Comparison of ENCODE assay signal across 8 mouse cellular contexts in the genomic region with DNA sequence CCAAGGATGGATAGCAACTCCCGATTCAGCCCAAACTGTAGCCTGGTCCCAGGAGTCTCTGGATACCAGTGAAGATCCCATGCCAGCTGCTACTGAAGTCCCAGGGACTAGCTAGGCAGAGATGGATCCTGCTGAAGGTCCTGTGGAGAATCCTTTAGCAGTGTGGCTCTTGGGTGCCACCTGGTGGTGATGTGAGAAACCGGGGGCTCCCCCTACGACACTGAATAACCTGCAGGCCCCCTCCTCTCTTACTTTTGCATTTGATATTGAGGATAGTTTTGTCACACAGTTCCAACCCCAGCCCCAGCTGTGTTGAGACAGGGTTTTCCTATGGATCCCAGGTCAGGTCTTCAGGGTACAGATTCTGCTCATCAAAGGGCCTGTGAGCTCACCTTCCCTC. TPM values are rescaled to one million over a fixed set of nuclear protein-coding genes. Genes with fewer than 3 reads are reported as not detected.
DNase-seq lines count a peak whose midpoint lies in the region; ATAC-seq and TF ChIP-seq lines count a peak whose summit lies in the region.

No protein-coding gene starts in this region.

- no peak for TF ChIP-seq EP300 in liver, postnatal 0 days (IDR thresholded peaks at IDR 0.05; ENCODE audit: low read depth)

- no peak overlapping the region for H3K4me3 ChIP-seq in embryonic facial prominence, embryonic 10.5 days
- H3K4me3 ChIP-seq in heart, embryonic 11.5 days (ENCODE audit: low read depth, low read length): no peak overlapping the region
- no peak overlapping the region for H3K4me3 ChIP-seq in kidney, postnatal 0 days (replicated peaks; ENCODE audit: low read depth, low read length)
- H3K4me3 ChIP-seq in liver, postnatal 0 days (ENCODE audit: low read depth, low read length): no peak overlapping the region
- no peak overlapping the region for H3K4me3 ChIP-seq in neural tube, embryonic 14.5 days (ENCODE audit: low read depth, low read length)

- no peak overlapping the region for H3K4me2 ChIP-seq in heart, embryonic 11.5 days
- H3K4me2 ChIP-seq in kidney, postnatal 0 days (ENCODE audit: low read length): no peak overlapping the region
- H3K4me2 ChIP-seq in liver, postnatal 0 days (ENCODE audit: low read depth, low read length): no peak overlapping the region
- no peak overlapping the region for H3K4me2 ChIP-seq in neural tube, embryonic 14.5 days (ENCODE audit: low read depth, low read length)

- ATAC-seq in heart, embryonic 11.5 days (replicated peaks; ENCODE audit: insufficient number of reproducible peaks, low FRiP score, low TSS enrichment): peak; percentile 22; the same call in 1 of the 2 replicates
- ATAC-seq in kidney, postnatal 0 days (replicated peaks; ENCODE audit: low FRiP score, low read depth): peak; percentile 27; the same call in 1 of the 2 replicates
- no peak for ATAC-seq in liver, postnatal 0 days
- peak; percentile 66 for ATAC-seq in neural tube, embryonic 14.5 days (ENCODE audit: low read depth)

- H3K9me3 ChIP-seq in embryonic facial prominence, embryonic 10.5 days: no peaks in the 10 kb centered on the region
- no peaks in the 10 kb centered on the region for H3K9me3 ChIP-seq in heart, embryonic 11.5 days (replicated peaks; ENCODE audit: control insufficient read depth, low read length)
- H3K9me3 ChIP-seq in kidney, postnatal 0 days (replicated peaks; ENCODE audit: low read length): no peaks in the 10 kb centered on the region
- H3K9me3 ChIP-seq in liver, postnatal 0 days (ENCODE audit: low read length): no peaks in the 10 kb centered on the region
- H3K9me3 ChIP-seq in neural tube, embryonic 14.5 days (ENCODE audit: control insufficient read depth, low read length): no peaks in the 10 kb centered on the region

- H3K27ac ChIP-seq in embryonic facial prominence, embryonic 10.5 days (replicated peaks): no peak overlapping the region
- no peak overlapping the region for H3K27ac ChIP-seq in heart, embryonic 11.5 days (ENCODE audit: low read depth, low read length)
- H3K27ac ChIP-seq in kidney, postnatal 0 days: no peak overlapping the region
- no peak overlapping the region for H3K27ac ChIP-seq in liver, postnatal 0 days (ENCODE audit: low read depth)
- H3K27ac ChIP-seq in neural tube, embryonic 14.5 days (ENCODE audit: low read depth, low read length): no peak overlapping the region

- WGBS in embryonic facial prominence, embryonic 10.5 days: 25% methylated on average over 3 of the region's 3 CpGs
- 19% methylated on average over 3 of the region's 3 CpGs for WGBS in heart, embryonic 11.5 days (ENCODE audit: insufficient replicate concordance)
- 27% methylated on average over 3 of the region's 3 CpGs for WGBS in kidney, postnatal 0 days
- 12% methylated on average over 3 of the region's 3 CpGs for WGBS in liver, postnatal 0 days (ENCODE audit: insufficient replicate concordance)
- 19% methylated on average over 3 of the region's 3 CpGs for WGBS in neural tube, embryonic 14.5 days

- H3K27me3 ChIP-seq in embryonic facial prominence, embryonic 10.5 days (replicated peaks; ENCODE audit: low read depth, poor library complexity, severe bottlenecking): no peaks in the 10 kb centered on the region
- H3K27me3 ChIP-seq in heart, embryonic 11.5 days (ENCODE audit: control insufficient read depth, insufficient read depth, low read length): no peaks in the 10 kb centered on the region
- no peaks in the 10 kb centered on the region for H3K27me3 ChIP-seq in kidney, postnatal 0 days (ENCODE audit: insufficient read depth, low read length)
- no peaks in the 10 kb centered on the region for H3K27me3 ChIP-seq in liver, postnatal 0 days (ENCODE audit: insufficient read depth, low read length)
- H3K27me3 ChIP-seq in neural tube, embryonic 14.5 days (ENCODE audit: control insufficient read depth, insufficient read depth, low read length): no peaks in the 10 kb centered on the region

- no peak overlapping the region for H3K9ac ChIP-seq in heart, embryonic 11.5 days (ENCODE audit: low read depth, low read length)
- H3K9ac ChIP-seq in kidney, postnatal 0 days (ENCODE audit: low read depth, low read length): no peak overlapping the region
- H3K9ac ChIP-seq in liver, postnatal 0 days (replicated peaks): no peak overlapping the region
- H3K9ac ChIP-seq in neural tube, embryonic 14.5 days (replicated peaks; ENCODE audit: low read depth, low read length): no peak overlapping the region

- peak; percentile 88 for TF ChIP-seq CTCF in kidney, postnatal 0 days (IDR thresholded peaks at IDR 0.05; ENCODE audit: low read depth)
- peak; percentile 86 for TF ChIP-seq CTCF in liver, postnatal 0 days (IDR thresholded peaks at IDR 0.05; ENCODE audit: low read depth)

- H3K4me1 ChIP-seq in embryonic facial prominence, embryonic 10.5 days: peaks cover 5% of the 10 kb centered on the region; the same call in 1 of the 2 replicates
- H3K4me1 ChIP-seq in heart, embryonic 11.5 days (ENCODE audit: control insufficient read depth, insufficient read depth, low read length): no peaks in the 10 kb centered on the region
- no peaks in the 10 kb centered on the region for H3K4me1 ChIP-seq in kidney, postnatal 0 days (replicated peaks; ENCODE audit: insufficient read depth, low read length)
- H3K4me1 ChIP-seq in liver, postnatal 0 days (ENCODE audit: insufficient read depth): no peaks in the 10 kb centered on the region
- H3K4me1 ChIP-seq in neural tube, embryonic 14.5 days (ENCODE audit: control insufficient read depth, insufficient read depth, low read length): no peaks in the 10 kb centered on the region

- H3K36me3 ChIP-seq in embryonic facial prominence, embryonic 10.5 days (replicated peaks): peaks cover 32% of the 10 kb centered on the region
- H3K36me3 ChIP-seq in heart, embryonic 11.5 days (ENCODE audit: control insufficient read depth, insufficient read depth, low read length): peaks cover 22% of the 10 kb centered on the region
- peaks cover 24% of the 10 kb centered on the region for H3K36me3 ChIP-seq in kidney, postnatal 0 days (ENCODE audit: insufficient read depth, low read length)
- H3K36me3 ChIP-seq in liver, postnatal 0 days (replicated peaks; ENCODE audit: insufficient read depth, low read length): peaks cover 26% of the 10 kb centered on the region
- H3K36me3 ChIP-seq in neural tube, embryonic 14.5 days (ENCODE audit: control insufficient read depth, insufficient read depth, low read length): peaks cover 26% of the 10 kb centered on the region

- DNase-seq in CD8-positive naive resting alpha-beta T cell, adult 2 months (ENCODE audit: low read depth in 2 of 2, low spot score in 2 of 2): peak; percentile 54 to 68
- DNase-seq in adrenal gland, postnatal 25 days: peak; percentile 72
- DNase-seq in embryonic facial prominence, embryonic 10.5 days (ENCODE audit: low spot score): peak; percentile 73
- DNase-seq in kidney, postnatal 0 days (ENCODE audit: low spot score): peak; percentile 71
- DNase-seq in liver, postnatal 0 days: peak; percentile 76
- peak; percentile 68 for DNase-seq in thymus, postnatal 0 days (ENCODE audit: low spot score)

RNA-seq across cellular contexts. Expression of gene Gm20219, which starts 4.3 kb away (rescaled TPM):
- 0.76 and 1.1 TPM in 2 replicates for total RNA-seq in adrenal gland, postnatal 25 days (2021)
- 0.96 and 1.2 TPM in 2 replicates for polyA plus RNA-seq in embryonic facial prominence, embryonic 10.5 days (2016; fragmentation: Nextera tagmentation; extraction: Ambion mirVana)
- 0.28 and 0.62 TPM in 2 replicates for polyA plus RNA-seq in heart, embryonic 11.5 days (2014; fragmentation: Nextera tagmentation; extraction: Ambion mirVana)
- polyA plus RNA-seq in kidney, postnatal 0 days (2015; fragmentation: Nextera tagmentation; extraction: Ambion mirVana): 0.93 and 1.1 TPM in 2 replicates
- 0.08 TPM in 2 replicates for polyA plus RNA-seq in liver, postnatal 0 days (2015; fragmentation: Nextera tagmentation; extraction: Ambion mirVana)
- polyA plus RNA-seq in neural tube, embryonic 14.5 days (2014; fragmentation: Nextera tagmentation; extraction: Ambion mirVana): 1.5 and 1.9 TPM in 2 replicates
- 0.98 and 1.7 TPM in 2 replicates for polyA plus RNA-seq in thymus, postnatal 0 days (2015; fragmentation: Nextera tagmentation; extraction: Ambion mirVana)

RNA-seq across cellular contexts. Expression of gene Safb2, which starts 25.9 kb away (rescaled TPM):
- total RNA-seq in adrenal gland, postnatal 25 days (2021): 168 and 196 TPM in 2 replicates
- 92.4 and 98.6 TPM in 2 replicates for polyA plus RNA-seq in embryonic facial prominence, embryonic 10.5 days (2016; fragmentation: Nextera tagmentation; extraction: Ambion mirVana)
- 47.7 and 48.0 TPM in 2 replicates for polyA plus RNA-seq in heart, embryonic 11.5 days (2014; fragmentation: Nextera tagmentation; extraction: Ambion mirVana)
- 35.7 and 43.4 TPM in 2 replicates for polyA plus RNA-seq in kidney, postnatal 0 days (2015; fragmentation: Nextera tagmentation; extraction: Ambion mirVana)
- polyA plus RNA-seq in liver, postnatal 0 days (2015; fragmentation: Nextera tagmentation; extraction: Ambion mirVana): 19.7 and 23.1 TPM in 2 replicates
- 56.2 and 58.4 TPM in 2 replicates for polyA plus RNA-seq in neural tube, embryonic 14.5 days (2014; fragmentation: Nextera tagmentation; extraction: Ambion mirVana)
- polyA plus RNA-seq in thymus, postnatal 0 days (2015; fragmentation: Nextera tagmentation; extraction: Ambion mirVana): 54.7 and 74.6 TPM in 2 replicates

RNA-seq across cellular contexts. Expression of gene Safb, which starts 26.2 kb away (rescaled TPM):
- total RNA-seq in adrenal gland, postnatal 25 days (2021): 143 and 157 TPM in 2 replicates
- polyA plus RNA-seq in embryonic facial prominence, embryonic 10.5 days (2016; fragmentation: Nextera tagmentation; extraction: Ambion mirVana): 158 and 162 TPM in 2 replicates
- 65.9 and 77.3 TPM in 2 replicates for polyA plus RNA-seq in heart, embryonic 11.5 days (2014; fragmentation: Nextera tagmentation; extraction: Ambion mirVana)
- 61.0 and 65.9 TPM in 2 replicates for polyA plus RNA-seq in kidney, postnatal 0 days (2015; fragmentation: Nextera tagmentation; extraction: Ambion mirVana)
- 27.0 and 28.4 TPM in 2 replicates for polyA plus RNA-seq in liver, postnatal 0 days (2015; fragmentation: Nextera tagmentation; extraction: Ambion mirVana)
- 80.9 and 84.8 TPM in 2 replicates for polyA plus RNA-seq in neural tube, embryonic 14.5 days (2014; fragmentation: Nextera tagmentation; extraction: Ambion mirVana)
- 76.0 and 83.6 TPM in 2 replicates for polyA plus RNA-seq in thymus, postnatal 0 days (2015; fragmentation: Nextera tagmentation; extraction: Ambion mirVana)

RNA-seq across cellular contexts. Expression of gene Znrf4, which starts 46.2 kb away (rescaled TPM):
- not detected in 2 replicates for total RNA-seq in adrenal gland, postnatal 25 days (2021)
- polyA plus RNA-seq in embryonic facial prominence, embryonic 10.5 days (2016; fragmentation: Nextera tagmentation; extraction: Ambion mirVana): not detected in 2 replicates
- polyA plus RNA-seq in heart, embryonic 11.5 days (2014; fragmentation: Nextera tagmentation; extraction: Ambion mirVana): not detected in 2 replicates
- not detected in 2 replicates for polyA plus RNA-seq in kidney, postnatal 0 days (2015; fragmentation: Nextera tagmentation; extraction: Ambion mirVana)
- polyA plus RNA-seq in liver, postnatal 0 days (2015; fragmentation: Nextera tagmentation; extraction: Ambion mirVana): not detected in 2 replicates
- not detected in 2 replicates for polyA plus RNA-seq in neural tube, embryonic 14.5 days (2014; fragmentation: Nextera tagmentation; extraction: Ambion mirVana)
- not detected in 2 replicates for polyA plus RNA-seq in thymus, postnatal 0 days (2015; fragmentation: Nextera tagmentation; extraction: Ambion mirVana)

RNA-seq across cellular contexts. Expression of gene 2410015M20Rik, which starts 51.1 kb away (rescaled TPM):
- 303 and 325 TPM in 2 replicates for total RNA-seq in adrenal gland, postnatal 25 days (2021)
- 190 and 205 TPM in 2 replicates for polyA plus RNA-seq in embryonic facial prominence, embryonic 10.5 days (2016; fragmentation: Nextera tagmentation; extraction: Ambion mirVana)
- polyA plus RNA-seq in heart, embryonic 11.5 days (2014; fragmentation: Nextera tagmentation; extraction: Ambion mirVana): 284 and 290 TPM in 2 replicates
- polyA plus RNA-seq in kidney, postnatal 0 days (2015; fragmentation: Nextera tagmentation; extraction: Ambion mirVana): 395 and 467 TPM in 2 replicates
- polyA plus RNA-seq in liver, postnatal 0 days (2015; fragmentation: Nextera tagmentation; extraction: Ambion mirVana): 259 and 260 TPM in 2 replicates
- 177 and 190 TPM in 2 replicates for polyA plus RNA-seq in neural tube, embryonic 14.5 days (2014; fragmentation: Nextera tagmentation; extraction: Ambion mirVana)
- 306 and 315 TPM in 2 replicates for polyA plus RNA-seq in thymus, postnatal 0 days (2015; fragmentation: Nextera tagmentation; extraction: Ambion mirVana)
